Mouse (Mus musculus) bone marrow, adult 2 months (tissue): ENCODE results near the gene Ccdc187.

ENCODE experiments used
- CTCF ChIP-seq: fragments of 200-500 bp; IDR thresholded peaks from 2 replicates; pipeline ENCODE4 v1.5.1; 2011; ENCODE audit warnings: low read length, control low read depth; ENCODE audit not compliant: control insufficient read depth, insufficient read depth
- POLR2A ChIP-seq: fragments of 200-500 bp; IDR thresholded peaks from 2 replicates; pipeline ENCODE4 v1.6.1; 2011; ENCODE audit warnings: low read depth, mild to moderate bottlenecking, control low read depth, low read length, borderline replicate concordance; ENCODE audit not compliant: control insufficient read depth

DNA sequence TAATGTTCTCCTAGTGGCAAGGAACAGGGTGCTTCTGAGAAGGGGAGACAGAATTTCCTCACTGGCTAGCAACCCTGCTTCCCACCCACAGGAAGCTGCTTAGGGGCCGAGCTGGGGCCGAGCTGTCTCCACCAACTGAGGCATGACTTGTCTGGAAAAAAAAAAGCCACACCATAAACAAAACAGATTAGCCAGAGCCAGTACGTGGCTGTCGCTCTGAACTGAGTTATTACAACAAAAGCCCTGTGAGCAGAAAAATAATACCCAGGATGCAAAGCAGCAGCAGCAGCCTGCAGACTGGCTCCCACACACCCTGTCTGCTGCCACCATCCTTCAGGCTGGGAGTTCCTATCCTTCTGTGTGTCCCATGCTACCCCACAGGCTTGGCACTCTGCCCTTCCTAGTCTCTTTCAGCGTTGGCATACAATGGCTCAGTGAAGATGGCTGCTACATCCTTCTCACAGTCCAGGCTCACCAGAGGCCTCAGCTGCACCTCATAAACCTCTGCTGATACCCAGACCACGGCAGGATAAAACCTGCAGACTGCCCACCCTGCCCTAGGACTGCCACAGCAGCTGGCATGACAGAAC lies 2.3 kb upstream of the Ccdc187 start:
- TF ChIP-seq POLR2A: no peak
- TF ChIP-seq CTCF: no peak
